Mouse (Mus musculus) heart, embryonic 11.5 days (tissue): Measurements from ENCODE around the gene Hibadh. TPM values are rescaled to one million over a fixed set of nuclear protein-coding genes. Genes with fewer than 3 reads are reported as not detected.
"Not testable (repeated sequence)": the region's sequence is repeated elsewhere in the genome, so short reads cannot be mapped to it uniquely, and the experiment has no call there.

Experiments
- ATAC-seq: fragments of 200-750 bp; cut with Nextera tagmentation; replicated peaks from 2 replicates; pipeline ENCODE4 v1.8.0; 2017; ENCODE audit warnings: moderate library complexity; ENCODE audit not compliant: insufficient number of reproducible peaks, low FRiP score, low TSS enrichment
- H3K27ac ChIP-seq: fragments of 300-500 bp; sonication (generic); 2 replicates; pipeline ENCODE4 v1.5.1; 2014; ENCODE audit warnings: mild to moderate bottlenecking, low read depth, low read length
- H3K27me3 ChIP-seq: fragments of 300-500 bp; sonication (generic); 2 replicates; pipeline ENCODE4 v1.6.1; 2014; ENCODE audit warnings: mild to moderate bottlenecking, low read length, mixed read lengths; ENCODE audit not compliant: control insufficient read depth, insufficient read depth
- H3K36me3 ChIP-seq: fragments of 300-500 bp; sonication (generic); 2 replicates; pipeline ENCODE4 v1.6.1; 2014; ENCODE audit warnings: mild to moderate bottlenecking, low read length, moderate library complexity, mixed read lengths; ENCODE audit not compliant: control insufficient read depth, insufficient read depth
- H3K4me1 ChIP-seq: fragments of 300-500 bp; sonication (generic); 2 replicates; pipeline ENCODE4 v1.6.1; 2014; ENCODE audit warnings: low read length; ENCODE audit not compliant: control insufficient read depth, insufficient read depth
- H3K4me2 ChIP-seq: fragments of 300-500 bp; sonication (generic); 2 replicates; pipeline ENCODE4 v1.6.1; 2014; ENCODE audit warnings: mild to moderate bottlenecking, moderate library complexity
- H3K4me3 ChIP-seq: fragments of 300-500 bp; sonication (generic); 2 replicates; pipeline ENCODE4 v1.5.1; 2014; ENCODE audit warnings: low read depth, low read length
- H3K9ac ChIP-seq: fragments of 300-500 bp; sonication (generic); 2 replicates; pipeline ENCODE4 v1.6.1; 2014; ENCODE audit warnings: mild to moderate bottlenecking, low read depth, low read length, moderate library complexity
- H3K9me3 ChIP-seq: fragments of 300-500 bp; sonication (generic); replicated peaks from 2 replicates; pipeline ENCODE4 v1.6.1; 2016; ENCODE audit warnings: low read length; ENCODE audit not compliant: control insufficient read depth
- WGBS: fragments of 180-500 bp; shearing (Covaris S2); extraction: QIAGEN DNeasy Blood & Tissue Kit; methylation state at CpG from one replicate; pipeline ENCODE4 v1.1.7; 2014; ENCODE audit not compliant: insufficient replicate concordance; 5-methylcytosine and 5-hydroxymethylcytosine counted together
- polyA plus RNA-seq: library from polyadenylated mRNA; unstranded; fragments of >200 nt; fragmentation: Nextera tagmentation; extraction: Ambion mirVana; gene quantifications from 2 replicates; pipeline ENCODE4 v1.2.1, GENCODE M21; 2014

Hibadh gene
- polyA plus RNA-seq = 86.9 and 93.0 TPM in 2 replicates

GRCm38 (mm10) chr6:52640224-52640712 lies at the start of gene Hibadh:
Gene Hibadh, minus strand, starts transcription at chr6:52640389.
- H3K27ac ChIP-seq = peak within 1 kb of the TSS; percentile 77

GRCm38 (mm10) chr6:52686901-52687500 lies 46.8 kb upstream of the Hibadh start:
- Histone ChIP-seq H3K27me3 (no peaks in the 10 kb centered on the region), H3K4me2 (no peak overlapping the region), H3K36me3 (no peaks in the 10 kb centered on the region), H3K4me1 (no peaks in the 10 kb centered on the region), H3K4me3 (no peak overlapping the region), H3K9ac (no peak overlapping the region), H3K9me3 (no peaks in the 10 kb centered on the region), H3K27ac (no peak overlapping the region)
- no peak for ATAC-seq
- 81% methylated on average over 5 of the region's 5 CpGs for WGBS

More at GRCm38 (mm10) chr6:52640224-52640712, at the start of gene Hibadh:
- H3K9me3 ChIP-seq = no peaks in the 10 kb centered on the region
- peak; percentile 100 for ATAC-seq
- H3K36me3 ChIP-seq = no peaks in the 10 kb centered on the region
- H3K4me1 ChIP-seq = no peaks in the 10 kb centered on the region; the same call in 1 of the 2 replicates
- H3K9ac ChIP-seq = peak within 1 kb of the TSS; percentile 88
- H3K4me2 ChIP-seq = peak within 1 kb of the TSS; percentile 68
- no peaks in the 10 kb centered on the region for H3K27me3 ChIP-seq
- WGBS = under 1% methylated on average over 34 of the region's 34 CpGs
- H3K4me3 ChIP-seq = peak within 1 kb of the TSS; percentile 82

- H3K4me3 ChIP-seq = no peak overlapping the region
- H3K9ac ChIP-seq = no peak overlapping the region
- 86% methylated on average over 3 of the region's 3 CpGs for WGBS
- H3K27me3 ChIP-seq = no peaks in the 10 kb centered on the region
- H3K9me3 ChIP-seq = no peaks in the 10 kb centered on the region
- no peak overlapping the region for H3K4me2 ChIP-seq
- no peak overlapping the region for H3K27ac ChIP-seq
- H3K4me1 ChIP-seq = no peaks in the 10 kb centered on the region
- no peak for ATAC-seq
- no peaks in the 10 kb centered on the region for H3K36me3 ChIP-seq
Observed at GRCm38 (mm10) chr6:52682607-52683006, 42.4 kb upstream of the Hibadh start.

GRCm38 (mm10) chr6:52681847-52682485 lies 41.8 kb upstream of the Hibadh start:
- ATAC-seq = no peak
- Histone ChIP-seq H3K4me2 (no peak overlapping the region), H3K27ac (no peak overlapping the region), H3K9me3 (no peaks in the 10 kb centered on the region), H3K4me3 (no peak overlapping the region), H3K27me3 (no peaks in the 10 kb centered on the region), H3K4me1 (no peaks in the 10 kb centered on the region), H3K9ac (no peak overlapping the region), H3K36me3 (no peaks in the 10 kb centered on the region)
- 68% methylated on average over 6 of the region's 6 CpGs for WGBS

- no peak overlapping the region for H3K4me3 ChIP-seq
- H3K27me3 ChIP-seq = no peaks in the 10 kb centered on the region
- no peaks in the 10 kb centered on the region for H3K9me3 ChIP-seq
- H3K4me2 ChIP-seq = no peak overlapping the region
- H3K27ac ChIP-seq = no peak overlapping the region
- no peaks in the 10 kb centered on the region for H3K4me1 ChIP-seq
- H3K9ac ChIP-seq = no peak overlapping the region
- no peaks in the 10 kb centered on the region for H3K36me3 ChIP-seq
- 58% methylated on average over 8 of the region's 8 CpGs for WGBS
- ATAC-seq = no peak
Observed at GRCm38 (mm10) chr6:52680458-52681032, 40.4 kb upstream of the Hibadh start.

GRCm38 (mm10) chr6:52679565-52679964 lies 39.4 kb upstream of the Hibadh start:
- H3K9me3 ChIP-seq = no peaks in the 10 kb centered on the region
- 81% methylated on average over 9 of the region's 9 CpGs for WGBS
- H3K9ac ChIP-seq = no peak overlapping the region
- H3K4me3 ChIP-seq = no peak overlapping the region
- no peaks in the 10 kb centered on the region for H3K4me1 ChIP-seq
- no peak overlapping the region for H3K27ac ChIP-seq
- H3K4me2 ChIP-seq = no peak overlapping the region
- no peaks in the 10 kb centered on the region for H3K27me3 ChIP-seq
- no peaks in the 10 kb centered on the region for H3K36me3 ChIP-seq
- no peak for ATAC-seq

GRCm38 (mm10) chr6:52677534-52677933 lies 37.3 kb upstream of the Hibadh start:
- H3K27ac ChIP-seq, H3K36me3 ChIP-seq, H3K4me3 ChIP-seq, H3K9me3 ChIP-seq, H3K27me3 ChIP-seq, H3K9ac ChIP-seq, H3K4me2 ChIP-seq, ATAC-seq, H3K4me1 ChIP-seq: not testable (repeated sequence)
- WGBS = 76% methylated on average over 4 of the region's 4 CpGs

GRCm38 (mm10) chr6:52675222-52675921 lies 35.2 kb upstream of the Hibadh start:
- H3K4me3 ChIP-seq = no peak overlapping the region
- H3K4me2 ChIP-seq = no peak overlapping the region
- no peak for ATAC-seq
- 69% methylated on average over 4 of the region's 4 CpGs for WGBS
- no peak overlapping the region for H3K27ac ChIP-seq
- no peaks in the 10 kb centered on the region for H3K4me1 ChIP-seq
- no peak overlapping the region for H3K9ac ChIP-seq
- no peaks in the 10 kb centered on the region for H3K27me3 ChIP-seq
- H3K36me3 ChIP-seq = no peaks in the 10 kb centered on the region
- H3K9me3 ChIP-seq = no peaks in the 10 kb centered on the region
